Mouse (Mus musculus): Measurements from ENCODE around the gene Gas7. TPM values are rescaled to one million over a fixed set of nuclear protein-coding genes. Genes with fewer than 3 reads are reported as not detected.

Gas7 gene
- polyA plus RNA-seq, 1 experiment from 2014 or later, result 5.4 TPM

- Histone ChIP-seq H3K9me3 (ENCODE audit: control insufficient read depth) (no peaks in the 10 kb centered on the region), H3K27me3 (replicated peaks; ENCODE audit: control insufficient read depth, insufficient read depth, low read length) (no peaks in the 10 kb centered on the region), H3K27ac (ENCODE audit: low read depth, low read length) (no peak overlapping the region), H3K4me2 (replicated peaks; ENCODE audit: low read depth) (no peak overlapping the region), H3K4me3 (ENCODE audit: low read depth, low read length) (no peak overlapping the region), H3K36me3 (ENCODE audit: control insufficient read depth, insufficient read depth) (no peaks in the 10 kb centered on the region), H3K9ac (ENCODE audit: low read depth, low read length) (no peak overlapping the region), H3K4me1 (replicated peaks; ENCODE audit: control insufficient read depth, insufficient read depth, low read length) (no peaks in the 10 kb centered on the region)
- 72% methylated on average over 4 of the region's 4 CpGs for WGBS
- no peak for TF ChIP-seq CTCF (IDR thresholded peaks at IDR 0.05; ENCODE audit: low read depth)
- no peak for ATAC-seq
Measured at GRCm38 (mm10) chr11:67577994-67578393, 122.8 kb downstream of the Gas7 start.

GRCm38 (mm10) chr11:67579136-67579535 is 123.9 kb downstream of the Gas7 start:
- Histone ChIP-seq H3K9me3 (ENCODE audit: control insufficient read depth) (no peaks in the 10 kb centered on the region), H3K36me3 (ENCODE audit: control insufficient read depth, insufficient read depth) (no peaks in the 10 kb centered on the region), H3K4me1 (replicated peaks; ENCODE audit: control insufficient read depth, insufficient read depth, low read length) (no peaks in the 10 kb centered on the region), H3K4me3 (ENCODE audit: low read depth, low read length) (no peak overlapping the region), H3K9ac (ENCODE audit: low read depth, low read length) (no peak overlapping the region), H3K27me3 (replicated peaks; ENCODE audit: control insufficient read depth, insufficient read depth, low read length) (no peaks in the 10 kb centered on the region), H3K4me2 (replicated peaks; ENCODE audit: low read depth) (no peak overlapping the region), H3K27ac (ENCODE audit: low read depth, low read length) (no peak overlapping the region)
- 72% methylated on average over 9 of the region's 9 CpGs for WGBS
- no peak for TF ChIP-seq CTCF (IDR thresholded peaks at IDR 0.05; ENCODE audit: low read depth)
- no peak for ATAC-seq

GRCm38 (mm10) chr11:67581549-67581948 is 126.3 kb downstream of the Gas7 start:
- no peak for ATAC-seq
- no peak overlapping the region for H3K27ac ChIP-seq (ENCODE audit: low read depth, low read length)
- no peaks in the 10 kb centered on the region for H3K9me3 ChIP-seq (ENCODE audit: control insufficient read depth)
- no peak overlapping the region for H3K4me2 ChIP-seq (replicated peaks; ENCODE audit: low read depth)
- H3K27me3 ChIP-seq (replicated peaks; ENCODE audit: control insufficient read depth, insufficient read depth, low read length), result no peaks in the 10 kb centered on the region
- no peaks in the 10 kb centered on the region for H3K36me3 ChIP-seq (ENCODE audit: control insufficient read depth, insufficient read depth)
- H3K4me1 ChIP-seq (replicated peaks; ENCODE audit: control insufficient read depth, insufficient read depth, low read length), result no peaks in the 10 kb centered on the region
- TF ChIP-seq CTCF (IDR thresholded peaks at IDR 0.05; ENCODE audit: low read depth), result no peak
- 41% methylated on average over 7 of the region's 7 CpGs for WGBS
- H3K9ac ChIP-seq (ENCODE audit: low read depth, low read length), result no peak overlapping the region
- H3K4me3 ChIP-seq (ENCODE audit: low read depth, low read length), result no peak overlapping the region

GRCm38 (mm10) chr11:67582570-67582969 is 127.3 kb downstream of the Gas7 start:
- peak; percentile 80 for ATAC-seq
- TF ChIP-seq CTCF (IDR thresholded peaks at IDR 0.05; ENCODE audit: low read depth), result no peak
- no peak overlapping the region for H3K9ac ChIP-seq (ENCODE audit: low read depth, low read length)
- H3K27ac ChIP-seq (ENCODE audit: low read depth, low read length), result peak overlapping the region; percentile 29; the same call in 1 of the 2 replicates
- no peaks in the 10 kb centered on the region for H3K4me1 ChIP-seq (replicated peaks; ENCODE audit: control insufficient read depth, insufficient read depth, low read length)
- no peaks in the 10 kb centered on the region for H3K9me3 ChIP-seq (ENCODE audit: control insufficient read depth)
- no peak overlapping the region for H3K4me3 ChIP-seq (ENCODE audit: low read depth, low read length)
- 57% methylated on average over 4 of the region's 4 CpGs for WGBS
- H3K4me2 ChIP-seq (replicated peaks; ENCODE audit: low read depth), result no peak overlapping the region
- H3K27me3 ChIP-seq (replicated peaks; ENCODE audit: control insufficient read depth, insufficient read depth, low read length), result no peaks in the 10 kb centered on the region
- no peaks in the 10 kb centered on the region for H3K36me3 ChIP-seq (ENCODE audit: control insufficient read depth, insufficient read depth)

- no peak for ATAC-seq
- no peaks in the 10 kb centered on the region for H3K27me3 ChIP-seq (replicated peaks; ENCODE audit: control insufficient read depth, insufficient read depth, low read length)
- H3K36me3 ChIP-seq (ENCODE audit: control insufficient read depth, insufficient read depth), result no peaks in the 10 kb centered on the region
- 61% methylated on average over 6 of the region's 6 CpGs for WGBS
- H3K9me3 ChIP-seq (ENCODE audit: control insufficient read depth), result no peaks in the 10 kb centered on the region
- TF ChIP-seq CTCF (IDR thresholded peaks at IDR 0.05; ENCODE audit: low read depth), result no peak
- no peak overlapping the region for H3K4me3 ChIP-seq (ENCODE audit: low read depth, low read length)
- no peak overlapping the region for H3K27ac ChIP-seq (ENCODE audit: low read depth, low read length)
- H3K9ac ChIP-seq (ENCODE audit: low read depth, low read length), result no peak overlapping the region
- no peaks in the 10 kb centered on the region for H3K4me1 ChIP-seq (replicated peaks; ENCODE audit: control insufficient read depth, insufficient read depth, low read length)
- no peak overlapping the region for H3K4me2 ChIP-seq (replicated peaks; ENCODE audit: low read depth)
Measured at GRCm38 (mm10) chr11:67585016-67585415, 129.8 kb downstream of the Gas7 start.

- 70% methylated on average over 2 of the region's 2 CpGs for WGBS
- H3K36me3 ChIP-seq (ENCODE audit: control insufficient read depth, insufficient read depth), result no peaks in the 10 kb centered on the region
- H3K4me2 ChIP-seq (replicated peaks; ENCODE audit: low read depth), result no peak overlapping the region
- TF ChIP-seq CTCF (IDR thresholded peaks at IDR 0.05; ENCODE audit: low read depth), result no peak
- no peaks in the 10 kb centered on the region for H3K4me1 ChIP-seq (replicated peaks; ENCODE audit: control insufficient read depth, insufficient read depth, low read length)
- no peak overlapping the region for H3K4me3 ChIP-seq (ENCODE audit: low read depth, low read length)
- H3K9ac ChIP-seq (ENCODE audit: low read depth, low read length), result no peak overlapping the region
- H3K9me3 ChIP-seq (ENCODE audit: control insufficient read depth), result no peaks in the 10 kb centered on the region
- no peak for ATAC-seq
- no peak overlapping the region for H3K27ac ChIP-seq (ENCODE audit: low read depth, low read length)
- H3K27me3 ChIP-seq (replicated peaks; ENCODE audit: control insufficient read depth, insufficient read depth, low read length), result no peaks in the 10 kb centered on the region
Measured at GRCm38 (mm10) chr11:67585629-67586028, 130.4 kb downstream of the Gas7 start.
